Mouse (Mus musculus) liver, embryonic 14.5 days (tissue): ENCODE measurements at regions not wholly inside any gene's neighbourhood (a gene's known extent, or its start where the extent isn't known, plus 50 kb on each side); places are given as distances from the start of the nearest gene placed in this dataset.

Source experiments
- ATAC-seq: fragments of 200-750 bp; cut with Nextera tagmentation; 2 replicates; pipeline ENCODE4 v1.8.0; 2017; ENCODE audit warnings: moderate number of reproducible peaks, mild to moderate bottlenecking, moderate library complexity; ENCODE audit not compliant: insufficient read depth
- DNase-seq, 3 experiments: peaks; one replicate each; pipeline ENCODE4 v3.0.0-alpha.2; 2012 to 2013; ENCODE audit warnings: low read depth in 3 of 3, low spot score in 3 of 3
- H3K27ac ChIP-seq: fragments of 300-500 bp; sonication (generic); 2 replicates; pipeline ENCODE4 v1.5.1; 2014; ENCODE audit warnings: moderate library complexity, mild to moderate bottlenecking, control low read depth, inconsistent platforms
- H3K27me3 ChIP-seq: fragments of 300-500 bp; sonication (generic); 2 replicates; pipeline ENCODE4 v1.6.1; 2014; ENCODE audit warnings: mild to moderate bottlenecking, low read length, moderate library complexity; ENCODE audit not compliant: control insufficient read depth, insufficient read depth
- H3K36me3 ChIP-seq: fragments of 300-500 bp; sonication (generic); replicated peaks from 2 replicates; pipeline ENCODE4 v1.6.1; 2014; ENCODE audit warnings: low read depth; ENCODE audit not compliant: control insufficient read depth, insufficient read depth
- H3K4me1 ChIP-seq, 2 experiments: fragments of 200-500 bp in 1 of 2; fragments of 300-500 bp in 1 of 2; sonication (generic) in 1 of 2; replicated peaks; 2 replicates each; pipeline ENCODE4 v1.6.1; 2012 to 2014; ENCODE audit warnings: antibody characterized with exemption in 1 of 2, inconsistent platforms in 1 of 2, low read length in 1 of 2; ENCODE audit not compliant: control insufficient read depth in 2 of 2, insufficient read depth in 2 of 2
- H3K4me2 ChIP-seq: fragments of 300-500 bp; sonication (generic); 2 replicates; pipeline ENCODE4 v1.6.1; 2014; ENCODE audit warnings: low read depth, mild to moderate bottlenecking, control low read depth, moderate library complexity
- H3K4me3 ChIP-seq, 2 experiments: fragments of 200-500 bp in 1 of 2; fragments of 300-500 bp in 1 of 2; sonication (generic) in 1 of 2; 2 replicates each; pipeline ENCODE4 v1.5.1; 2012 to 2014; ENCODE audit warnings: low read depth in 2 of 2, low read length in 2 of 2, mild to moderate bottlenecking in 2 of 2, control low read depth in 1 of 2, inconsistent platforms in 1 of 2, moderate library complexity in 1 of 2; ENCODE audit not compliant: insufficient read depth in 1 of 2
- H3K9ac ChIP-seq: fragments of 300-500 bp; sonication (generic); replicated peaks from 2 replicates; pipeline ENCODE4 v1.6.1; 2014; ENCODE audit warnings: mild to moderate bottlenecking, control low read depth, moderate library complexity
- H3K9me3 ChIP-seq: fragments of 300-500 bp; sonication (generic); 2 replicates; pipeline ENCODE4 v1.6.1; 2016; ENCODE audit warnings: low read length, mixed read lengths; ENCODE audit not compliant: control insufficient read depth
- CTCF ChIP-seq: IDR thresholded peaks from 2 replicates; pipeline ENCODE4 v1.5.1; 2016; ENCODE audit warnings: antibody characterized with exemption, low read depth, control low read depth
- EP300 ChIP-seq: IDR thresholded peaks from 2 replicates; pipeline ENCODE4 v1.6.1; 2016; ENCODE audit warnings: antibody characterized with exemption, low read depth
- WGBS: fragments of 180-500 bp; shearing (Covaris S2); extraction: QIAGEN DNeasy Blood & Tissue Kit; methylation state at CpG from one replicate; pipeline ENCODE4 v1.1.7; 2014; ENCODE audit not compliant: insufficient replicate concordance; 5-methylcytosine and 5-hydroxymethylcytosine counted together

- no peak overlapping the region for H3K4me3 ChIP-seq
- no peaks in the 10 kb centered on the region for H3K27me3 ChIP-seq
- H3K9ac ChIP-seq, result no peak overlapping the region
- DNase-seq (no peak), ATAC-seq (no peak)
- no peaks in the 10 kb centered on the region for H3K9me3 ChIP-seq
- no peak overlapping the region for H3K4me2 ChIP-seq
- H3K36me3 ChIP-seq, result no peaks in the 10 kb centered on the region
- WGBS, result 72% methylated on average over 1 of the region's 1 CpGs
- TF ChIP-seq EP300, result no peak
- H3K27ac ChIP-seq, result no peak overlapping the region
- H3K4me1 ChIP-seq, result no peaks in the 10 kb centered on the region
Observed at GRCm38 (mm10) chr3:110310270-110310669, 59.5 kb upstream of the Prmt6 start.

- Histone ChIP-seq H3K9ac (no peak overlapping the region), H3K27ac (no peak overlapping the region), H3K27me3 (no peaks in the 10 kb centered on the region), H3K36me3 (no peaks in the 10 kb centered on the region), H3K9me3 (no peaks in the 10 kb centered on the region), H3K4me2 (no peak overlapping the region), H3K4me1 (no peaks in the 10 kb centered on the region), H3K4me3 (no peak overlapping the region)
- no peak for ATAC-seq
- TF ChIP-seq EP300, result no peak
- TF ChIP-seq CTCF, result no peak
- 28% methylated on average over 2 of the region's 2 CpGs for WGBS
- DNase-seq, result no peak
Observed at GRCm38 (mm10) chr3:110303166-110303565, 52.4 kb upstream of the Prmt6 start.
